Mouse (Mus musculus): ENCODE data around the gene Ak7. TPM values are rescaled to one million over a fixed set of nuclear protein-coding genes. Genes with fewer than 3 reads are reported as not detected.

The Ak7 gene
- polyA plus RNA-seq, 1 experiment from 2014 or later = 0.08 TPM

DNA sequence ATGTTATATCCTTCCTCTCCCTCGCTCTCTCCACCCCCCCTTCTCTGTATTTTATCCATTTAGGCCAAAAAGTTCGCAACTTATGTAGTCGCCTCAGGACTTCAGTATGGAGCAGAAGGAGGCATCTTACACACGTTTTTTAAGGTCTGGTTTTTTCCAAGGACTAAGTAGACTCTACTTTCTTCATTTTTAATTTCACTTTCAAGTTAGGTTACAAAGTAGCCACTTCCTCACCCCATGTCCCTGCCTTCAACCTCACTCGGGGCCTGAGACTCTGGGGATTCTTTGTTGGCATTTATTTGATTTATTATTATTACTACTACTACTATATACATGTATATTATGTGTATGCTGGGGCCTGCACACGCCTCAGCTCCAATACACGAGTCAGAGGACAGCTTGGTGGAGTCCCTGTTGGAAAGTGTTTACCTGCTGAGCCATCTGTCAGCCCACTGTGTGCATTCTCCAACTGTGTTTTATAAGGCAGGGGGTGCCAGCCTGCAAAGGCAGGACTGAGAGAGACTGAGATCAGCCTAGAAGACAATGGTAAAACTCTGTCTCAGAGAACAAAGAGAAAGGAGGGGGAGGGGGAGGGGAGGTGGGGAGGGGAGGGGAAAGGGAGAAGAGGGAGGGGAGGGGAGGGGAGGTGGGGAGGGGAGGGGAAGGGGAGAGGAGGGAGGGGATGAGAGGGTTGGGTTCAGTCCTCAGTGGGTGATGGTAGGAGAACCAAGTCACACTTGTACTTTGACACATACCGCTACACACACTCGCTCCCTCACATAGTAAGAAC lies 27.8 kb downstream of the Ak7 start:
- Histone ChIP-seq H3K4me2 (replicated peaks; ENCODE audit: low read depth) (no peak overlapping the region), H3K9ac (ENCODE audit: low read length) (no peak overlapping the region)

GRCm38 (mm10) chr12:105735226-105735888 lies 29.6 kb downstream of the Ak7 start:
- no peak overlapping the region for H3K4me2 ChIP-seq (replicated peaks; ENCODE audit: low read depth)
- no peak overlapping the region for H3K27ac ChIP-seq (replicated peaks)
- H3K36me3 ChIP-seq (ENCODE audit: control insufficient read depth, insufficient read depth, low read length) = no peaks in the 10 kb centered on the region
- no peak overlapping the region for H3K9ac ChIP-seq (ENCODE audit: low read length)
- WGBS = 56% methylated on average over 7 of the region's 7 CpGs
- DNase-seq (ENCODE audit: low spot score) (no peak), ATAC-seq (ENCODE audit: low FRiP score, low TSS enrichment) (no peak)
- H3K4me1 ChIP-seq (replicated peaks; ENCODE audit: control insufficient read depth, insufficient read depth) = no peaks in the 10 kb centered on the region
- H3K9me3 ChIP-seq (ENCODE audit: control insufficient read depth, low read length) = no peaks in the 10 kb centered on the region
- TF ChIP-seq CTCF (IDR thresholded peaks at IDR 0.05; ENCODE audit: low read depth) (no peak), EP300 (optimal IDR thresholded peaks at IDR 0.05) (no peak)
- no peak overlapping the region for H3K4me3 ChIP-seq (ENCODE audit: low read depth, low read length)
- H3K27me3 ChIP-seq (ENCODE audit: control insufficient read depth, insufficient read depth, low read length) = no peaks in the 10 kb centered on the region

More for the DNA sequence above, 27.8 kb downstream of the Ak7 start:
- 63% methylated on average over 9 of the region's 9 CpGs for WGBS
- H3K4me3 ChIP-seq (ENCODE audit: low read depth, low read length) = no peak overlapping the region
- no peak for ATAC-seq (ENCODE audit: low FRiP score, low TSS enrichment)
- no peaks in the 10 kb centered on the region for H3K4me1 ChIP-seq (replicated peaks; ENCODE audit: control insufficient read depth, insufficient read depth)
- DNase-seq (ENCODE audit: low spot score) = no peak
- H3K27ac ChIP-seq (replicated peaks) = no peak overlapping the region
- TF ChIP-seq CTCF (IDR thresholded peaks at IDR 0.05; ENCODE audit: low read depth) (no peak), EP300 (optimal IDR thresholded peaks at IDR 0.05) (no peak)
- H3K9me3 ChIP-seq (ENCODE audit: control insufficient read depth, low read length) = no peaks in the 10 kb centered on the region
- H3K27me3 ChIP-seq (ENCODE audit: control insufficient read depth, insufficient read depth, low read length) = no peaks in the 10 kb centered on the region
- no peaks in the 10 kb centered on the region for H3K36me3 ChIP-seq (ENCODE audit: control insufficient read depth, insufficient read depth, low read length)

DNA sequence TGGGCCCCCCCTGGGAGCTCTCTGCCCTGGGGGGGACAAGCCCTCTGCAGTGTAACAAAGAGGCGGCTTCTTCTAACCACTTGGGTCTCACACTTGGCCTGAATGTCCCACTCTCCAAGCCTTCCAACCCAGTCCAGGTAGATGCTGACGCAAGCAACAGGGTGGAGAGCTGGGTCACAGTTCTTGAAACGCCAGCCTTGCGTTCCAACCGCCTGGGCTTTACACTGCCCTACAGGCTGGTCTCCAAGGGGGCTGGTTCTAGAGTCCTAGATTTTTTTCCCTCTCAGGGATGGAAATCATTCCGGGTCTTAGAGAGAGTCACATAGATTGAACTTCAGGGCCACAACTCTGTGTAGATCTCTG lies 30.1 kb downstream of the Ak7 start:
- H3K27me3 ChIP-seq (ENCODE audit: control insufficient read depth, insufficient read depth, low read length) = no peaks in the 10 kb centered on the region
- ATAC-seq (ENCODE audit: low FRiP score, low TSS enrichment) (no peak), DNase-seq (ENCODE audit: low spot score) (no peak)
- no peaks in the 10 kb centered on the region for H3K9me3 ChIP-seq (ENCODE audit: control insufficient read depth, low read length)
- 90% methylated on average over 6 of the region's 6 CpGs for WGBS
- H3K4me1 ChIP-seq (replicated peaks; ENCODE audit: control insufficient read depth, insufficient read depth) = no peaks in the 10 kb centered on the region
- H3K9ac ChIP-seq (ENCODE audit: low read length) = no peak overlapping the region
- no peak overlapping the region for H3K27ac ChIP-seq (replicated peaks)
- no peak overlapping the region for H3K4me3 ChIP-seq (ENCODE audit: low read depth, low read length)
- H3K4me2 ChIP-seq (replicated peaks; ENCODE audit: low read depth) = no peak overlapping the region
- TF ChIP-seq CTCF (IDR thresholded peaks at IDR 0.05; ENCODE audit: low read depth) (no peak), EP300 (optimal IDR thresholded peaks at IDR 0.05) (no peak)
- no peaks in the 10 kb centered on the region for H3K36me3 ChIP-seq (ENCODE audit: control insufficient read depth, insufficient read depth, low read length)

- Histone ChIP-seq H3K4me1 (replicated peaks; ENCODE audit: control insufficient read depth, insufficient read depth) (no peaks in the 10 kb centered on the region), H3K4me3 (ENCODE audit: low read depth, low read length) (no peak overlapping the region), H3K9me3 (ENCODE audit: control insufficient read depth, low read length) (no peaks in the 10 kb centered on the region), H3K27me3 (ENCODE audit: control insufficient read depth, insufficient read depth, low read length) (no peaks in the 10 kb centered on the region), H3K9ac (ENCODE audit: low read length) (no peak overlapping the region), H3K27ac (replicated peaks) (no peak overlapping the region), H3K4me2 (replicated peaks; ENCODE audit: low read depth) (no peak overlapping the region), H3K36me3 (ENCODE audit: control insufficient read depth, insufficient read depth, low read length) (no peaks in the 10 kb centered on the region)
- DNase-seq (ENCODE audit: low spot score) = no peak
- no peak for TF ChIP-seq CTCF (IDR thresholded peaks at IDR 0.05; ENCODE audit: low read depth)
- TF ChIP-seq EP300 (optimal IDR thresholded peaks at IDR 0.05) = no peak
- ATAC-seq (ENCODE audit: low FRiP score, low TSS enrichment) = no peak
- 77% methylated on average over 15 of the region's 15 CpGs for WGBS
Observed at GRCm38 (mm10) chr12:105738316-105739096, 32.7 kb downstream of the Ak7 start.

GRCm38 (mm10) chr12:105739656-105740055 lies 33.9 kb downstream of the Ak7 start:
- Histone ChIP-seq H3K4me2 (replicated peaks; ENCODE audit: low read depth) (no peak overlapping the region), H3K27me3 (ENCODE audit: control insufficient read depth, insufficient read depth, low read length) (no peaks in the 10 kb centered on the region), H3K4me1 (replicated peaks; ENCODE audit: control insufficient read depth, insufficient read depth) (no peaks in the 10 kb centered on the region), H3K27ac (replicated peaks) (no peak overlapping the region), H3K9ac (ENCODE audit: low read length) (no peak overlapping the region), H3K4me3 (ENCODE audit: low read depth, low read length) (no peak overlapping the region), H3K36me3 (ENCODE audit: control insufficient read depth, insufficient read depth, low read length) (no peaks in the 10 kb centered on the region), H3K9me3 (ENCODE audit: control insufficient read depth, low read length) (no peaks in the 10 kb centered on the region)
- 83% methylated on average over 8 of the region's 8 CpGs for WGBS
- ATAC-seq (ENCODE audit: low FRiP score, low TSS enrichment) (no peak), DNase-seq (ENCODE audit: low spot score) (no peak)
- TF ChIP-seq EP300 (optimal IDR thresholded peaks at IDR 0.05) (no peak), CTCF (IDR thresholded peaks at IDR 0.05; ENCODE audit: low read depth) (no peak)

All from stomach, postnatal 0 days (tissue).